Mouse (Mus musculus) brain, adult 2 months (tissue): ENCODE measurements around the gene Aif1l.
"Not testable (repeated sequence)": the region's sequence is repeated elsewhere in the genome, so short reads cannot be mapped to it uniquely, and the experiment has no call there.

Source experiments
- DNase-seq: peaks from one replicate; pipeline ENCODE4 v3.0.0; 2011; ENCODE audit warnings: low read depth, low spot score

The Aif1l gene

DNA sequence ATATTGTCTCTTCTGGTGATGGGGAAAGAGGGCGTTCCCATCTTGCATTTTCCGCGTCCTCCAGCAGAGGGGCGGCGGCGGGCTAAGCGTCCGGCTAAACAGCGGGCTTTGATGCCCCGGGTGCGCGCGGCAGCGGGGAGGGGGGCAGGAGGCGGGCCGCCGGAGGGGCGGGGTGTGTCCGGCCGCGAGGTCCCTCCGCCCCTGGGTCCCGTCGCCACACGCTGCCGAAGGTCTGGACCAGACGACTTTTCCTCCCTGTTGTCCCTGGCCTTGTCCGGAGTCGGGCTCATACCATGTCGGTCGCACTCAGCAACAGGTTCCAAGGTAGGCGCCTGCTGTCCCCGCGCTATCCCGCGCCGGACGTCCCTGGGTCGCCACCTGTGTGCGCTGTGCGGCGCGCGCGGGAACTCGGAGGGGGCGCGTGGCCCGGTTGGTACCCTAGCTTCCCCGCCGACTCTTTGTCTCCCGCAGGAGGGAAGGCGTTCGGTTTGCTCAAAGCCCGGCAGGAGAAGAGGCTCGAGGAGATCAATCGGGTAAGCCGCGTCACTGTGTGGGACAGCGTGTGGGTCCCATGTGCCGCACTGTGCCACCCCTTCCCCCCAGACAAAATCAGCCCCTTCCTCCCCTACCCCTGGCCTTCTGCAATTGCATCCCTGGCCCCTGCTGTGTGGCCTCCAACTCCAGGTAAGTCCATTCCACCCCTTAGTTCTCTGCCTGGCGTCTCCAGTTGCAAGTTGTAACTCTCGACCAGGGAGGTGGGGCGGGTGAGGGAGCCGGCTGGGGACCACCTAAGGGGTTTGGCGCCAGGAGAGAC lies at the start of gene Aif1l:
Gene Aif1l (plus strand): TSS at position 82 of the 814 bp plus-strand sequence.
- peak; percentile 45 for DNase-seq

DNA sequence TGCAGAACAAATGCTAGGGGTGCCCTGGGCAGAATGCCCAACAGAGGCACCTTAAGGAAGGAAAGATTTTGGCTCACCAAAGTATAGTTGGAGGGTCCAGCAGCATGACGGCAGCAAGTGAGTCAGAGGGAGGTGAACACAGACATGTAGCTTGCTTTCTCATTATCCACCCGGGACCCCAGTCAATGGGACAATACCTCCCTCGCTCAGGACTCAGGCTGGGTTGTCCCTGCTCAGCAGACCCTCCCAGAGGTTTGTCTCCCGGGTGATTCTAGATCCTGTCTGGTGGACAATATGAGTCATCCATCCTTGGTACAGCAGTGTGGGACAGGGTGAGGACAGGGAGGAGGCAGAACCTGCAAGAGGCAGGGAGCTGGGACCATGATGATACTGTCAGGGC lies 49.0 kb upstream of the Aif1l start:
- no peak for DNase-seq

GRCm38 (mm10) chr2:31901659-31902362 lies 48.1 kb upstream of the Aif1l start:
- DNase-seq: peak; percentile 35

- DNase-seq: peak; percentile 5
These were observed 45.9 kb upstream of the Aif1l start for GRCm38 (mm10) chr2:31904089-31904488.

DNA sequence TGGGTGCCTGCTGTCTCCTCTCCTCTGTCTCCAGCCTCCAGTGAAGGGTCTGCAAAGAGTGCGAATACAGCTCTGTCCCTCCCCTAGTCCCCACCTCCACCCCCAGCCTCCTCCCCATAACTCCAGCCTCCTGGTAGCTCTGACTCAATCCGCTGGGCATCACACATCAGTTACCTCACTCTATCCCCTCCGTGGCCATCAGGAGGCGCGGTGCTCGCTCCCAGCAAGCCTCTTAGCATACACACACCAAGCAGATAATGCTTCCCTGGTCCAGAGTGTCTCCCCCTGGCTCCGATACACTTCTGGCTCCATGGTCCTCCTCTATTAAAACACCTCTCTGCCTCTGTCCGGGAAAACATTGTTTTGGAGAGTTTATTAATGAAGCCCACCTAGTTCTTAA lies 45.3 kb upstream of the Aif1l start:
- peak; percentile 13 for DNase-seq

DNA sequence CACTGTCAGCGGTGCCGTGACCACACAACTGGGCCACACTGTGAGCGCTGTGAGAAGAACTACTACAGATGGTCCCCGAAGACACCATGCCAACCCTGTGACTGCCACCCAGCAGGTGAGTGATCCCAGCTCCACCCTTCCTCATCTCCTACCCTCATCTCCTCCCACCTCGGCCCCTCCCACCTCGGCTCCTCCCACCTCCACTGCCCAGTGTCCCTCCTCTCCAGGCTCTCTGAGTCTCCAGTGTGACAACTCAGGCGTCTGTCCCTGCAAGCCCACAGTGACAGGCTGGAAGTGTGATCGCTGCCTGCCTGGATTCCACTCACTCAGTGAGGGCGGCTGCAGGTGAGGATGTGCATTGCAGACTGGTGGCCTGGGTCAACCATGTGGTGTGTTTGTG lies 44.3 kb upstream of the Aif1l start:
- DNase-seq: peak; percentile 7

- DNase-seq: peak; percentile 29
These were observed 43.5 kb upstream of the Aif1l start for GRCm38 (mm10) chr2:31906407-31906806.

DNA sequence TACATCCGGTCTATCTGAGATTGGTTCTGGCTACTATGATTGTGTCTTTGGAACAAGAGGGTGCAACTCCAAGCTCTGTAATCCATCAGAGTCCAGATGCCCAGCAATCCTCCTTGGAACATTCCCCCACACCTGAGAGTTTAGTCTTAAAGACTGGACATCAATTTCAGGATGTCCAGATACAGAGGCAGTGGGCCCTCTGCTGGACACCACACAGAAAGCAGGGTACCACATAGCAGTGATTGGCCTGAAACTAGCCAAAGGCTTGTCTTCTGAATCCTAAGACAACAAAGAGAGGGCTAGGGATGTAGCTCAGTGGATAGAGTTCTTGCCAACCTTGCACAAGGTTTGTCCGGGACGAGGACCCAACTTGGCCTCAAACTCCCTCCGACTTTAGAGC lies 37.4 kb upstream of the Aif1l start:
- DNase-seq: peak; percentile 38

- DNase-seq: not testable (repeated sequence)
These were observed 35.7 kb upstream of the Aif1l start for GRCm38 (mm10) chr2:31914213-31914612.

DNA sequence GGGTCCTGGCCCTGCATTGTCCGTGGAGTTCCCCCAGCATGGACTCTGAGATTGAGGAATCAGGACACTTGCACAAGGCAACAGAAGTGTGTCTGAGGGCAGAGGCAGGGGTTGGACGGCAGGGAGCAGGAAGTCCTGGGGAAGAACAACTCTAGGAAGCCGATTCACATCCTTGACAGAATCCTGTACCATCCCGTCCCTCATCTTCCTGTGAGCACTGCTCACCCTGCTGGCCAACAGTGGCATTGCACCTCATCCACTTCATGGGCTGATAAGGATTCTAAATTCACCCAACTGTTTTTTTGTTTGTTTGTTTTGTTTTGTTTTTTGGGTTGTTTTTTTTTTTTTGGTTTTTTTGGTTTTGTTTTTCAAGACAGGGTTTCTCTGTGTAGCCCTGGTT lies 34.8 kb upstream of the Aif1l start:
- DNase-seq: peak; percentile 87

GRCm38 (mm10) chr2:31917636-31918035 lies 32.3 kb upstream of the Aif1l start:
- DNase-seq: peak; percentile 59

DNA sequence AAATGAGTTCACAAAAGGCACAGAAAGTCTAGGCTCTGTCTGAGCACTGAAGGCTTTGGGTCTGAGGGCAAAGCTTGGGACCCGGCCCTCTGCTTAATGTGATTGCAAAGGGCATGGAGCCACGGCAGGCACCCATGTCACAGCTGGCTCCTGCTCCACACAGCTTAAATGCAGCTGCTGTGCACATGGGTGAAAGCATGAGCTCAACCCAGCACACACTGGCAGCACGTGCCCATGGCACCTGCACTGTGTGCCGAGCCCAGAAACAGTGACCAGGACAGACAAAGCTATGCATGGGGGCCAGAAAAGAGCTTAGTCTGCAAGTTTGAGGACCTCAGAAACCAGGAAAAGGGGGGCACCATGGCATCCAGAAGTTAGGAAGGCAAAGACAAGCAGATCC lies 26.3 kb upstream of the Aif1l start:
- DNase-seq: no peak

DNA sequence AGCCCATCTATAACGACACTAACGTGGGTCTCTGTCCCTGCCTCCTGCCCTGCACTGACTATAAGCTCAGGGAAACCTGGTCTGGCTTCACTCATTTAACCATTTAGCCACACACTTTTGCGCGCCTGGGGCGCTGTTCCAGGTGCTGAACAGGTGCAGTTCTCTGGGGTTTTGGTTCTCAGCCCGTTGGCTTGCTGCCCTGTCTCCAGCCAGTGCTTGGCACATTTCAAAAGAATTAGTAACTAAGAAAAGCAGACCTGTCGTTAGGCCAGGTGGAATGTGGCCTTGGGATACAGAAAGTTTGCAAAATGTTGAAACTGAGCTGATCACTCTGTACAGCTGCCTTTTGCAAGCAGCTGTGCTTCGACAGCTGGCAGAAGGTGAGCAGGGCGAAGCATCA lies 25.1 kb upstream of the Aif1l start:
- no peak for DNase-seq

DNA sequence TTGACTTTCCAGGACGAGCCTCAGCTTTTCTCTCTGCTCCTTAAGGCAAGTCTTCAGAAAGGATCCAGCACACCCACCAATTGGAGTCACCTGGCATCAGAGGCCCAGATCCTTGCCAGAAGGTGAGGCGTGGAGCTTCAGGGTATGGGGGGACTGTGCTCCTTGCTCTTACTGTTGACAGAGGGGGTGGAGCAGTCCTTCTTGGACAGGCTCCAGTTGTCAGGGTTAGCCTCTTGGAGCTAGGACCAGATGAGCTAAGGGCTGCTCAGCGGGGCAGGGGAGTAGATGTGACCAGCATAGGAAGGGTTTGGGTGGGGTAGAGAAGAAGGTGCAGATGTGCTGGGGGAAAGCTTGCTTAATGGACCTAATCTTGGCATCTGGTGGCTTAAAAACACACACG lies 24.0 kb upstream of the Aif1l start:
- no peak for DNase-seq

GRCm38 (mm10) chr2:31929664-31930063 lies 20.3 kb upstream of the Aif1l start:
- no peak for DNase-seq

GRCm38 (mm10) chr2:31934551-31934950 lies 15.4 kb upstream of the Aif1l start:
- DNase-seq: peak; percentile 43

DNA sequence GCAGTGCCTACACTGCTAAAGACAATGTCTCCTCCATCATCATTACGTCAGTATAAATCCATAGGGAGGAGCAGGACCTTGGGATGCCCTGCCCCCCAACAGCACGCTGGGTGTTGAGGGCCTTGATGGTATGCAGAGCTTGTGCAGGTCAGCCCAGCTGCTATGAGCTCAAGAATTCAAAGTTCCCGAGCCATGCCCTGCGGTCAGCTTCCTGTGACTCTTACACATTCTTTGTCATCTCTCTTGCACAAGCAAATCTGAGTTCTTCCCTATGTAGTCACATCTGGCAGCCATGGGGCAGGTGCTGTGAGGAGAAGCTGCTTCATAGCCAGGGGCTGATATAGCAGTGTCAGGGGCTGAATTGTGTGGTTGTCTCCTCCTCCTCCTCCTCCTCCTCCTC lies 14.9 kb upstream of the Aif1l start:
- no peak for DNase-seq

DNA sequence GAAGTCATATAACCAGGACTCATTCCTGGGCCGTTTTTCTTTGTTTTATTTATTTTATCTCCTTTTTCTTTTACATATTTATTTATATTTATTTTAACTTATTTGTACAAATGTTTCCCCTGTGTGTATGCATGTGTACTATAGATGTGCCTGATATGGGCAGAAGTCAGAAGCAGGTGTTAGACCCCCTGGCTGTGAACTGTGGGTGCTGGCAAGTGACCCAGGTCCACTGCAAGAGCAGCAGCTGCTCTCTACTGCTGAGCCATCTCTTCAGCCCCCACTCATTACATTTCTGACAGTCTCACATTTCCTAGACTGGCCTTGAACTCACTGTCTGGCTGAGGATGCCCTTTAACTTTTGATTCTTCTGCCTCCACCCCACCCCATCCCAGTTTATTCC lies 11.6 kb upstream of the Aif1l start:
- DNase-seq: no peak

- DNase-seq: no peak
These were observed 6.9 kb upstream of the Aif1l start for GRCm38 (mm10) chr2:31943011-31943410.

- DNase-seq: no peak
These were observed 4.4 kb upstream of the Aif1l start for GRCm38 (mm10) chr2:31945580-31945979.

DNA sequence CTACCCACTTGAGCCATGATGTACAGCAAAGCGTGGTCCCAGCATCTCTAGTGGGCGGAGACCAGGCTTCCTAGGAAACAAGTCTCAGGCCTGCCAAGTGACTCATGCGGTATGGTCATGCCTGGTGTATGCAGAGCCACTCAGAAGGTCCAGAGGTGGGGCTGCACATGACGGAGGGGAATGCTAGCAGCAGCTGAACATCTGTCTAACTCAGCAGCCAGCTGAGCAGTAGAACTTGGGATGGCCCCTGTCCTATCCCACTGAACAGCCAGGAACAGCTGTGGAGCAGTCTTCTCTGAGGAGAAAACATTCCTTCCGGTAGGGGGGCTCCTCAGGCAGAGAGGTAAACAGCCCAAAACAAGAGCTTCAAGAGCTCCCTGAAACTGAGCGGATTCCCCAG lies 1.5 kb upstream of the Aif1l start:
- no peak for DNase-seq

- DNase-seq: no peak
These were observed 1.1 kb upstream of the Aif1l start for GRCm38 (mm10) chr2:31948801-31949200.

DNA sequence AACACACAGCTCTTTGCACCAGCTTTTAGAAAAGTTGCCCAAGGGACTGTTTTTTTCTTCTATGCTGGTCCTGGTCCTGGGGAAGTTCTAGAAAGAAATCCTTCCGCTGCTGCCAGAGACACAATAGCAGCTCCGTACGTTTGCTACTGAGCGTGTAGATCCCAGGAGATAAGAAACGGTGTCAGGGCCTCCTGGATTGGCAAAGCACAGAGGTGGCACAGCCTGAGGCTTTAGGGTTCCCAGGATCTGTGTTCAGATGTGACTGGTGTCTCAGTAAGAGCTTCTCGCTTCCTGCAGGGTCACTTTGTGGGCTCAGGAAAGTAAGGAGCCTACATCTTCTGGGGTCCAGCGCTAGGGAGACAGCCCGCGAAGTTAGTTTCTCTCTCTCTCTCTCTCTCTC lies 1.0 kb downstream of the Aif1l start:
- DNase-seq: no peak
